ENCODE assay signal across 9 mouse cellular contexts in the genomic region with DNA sequence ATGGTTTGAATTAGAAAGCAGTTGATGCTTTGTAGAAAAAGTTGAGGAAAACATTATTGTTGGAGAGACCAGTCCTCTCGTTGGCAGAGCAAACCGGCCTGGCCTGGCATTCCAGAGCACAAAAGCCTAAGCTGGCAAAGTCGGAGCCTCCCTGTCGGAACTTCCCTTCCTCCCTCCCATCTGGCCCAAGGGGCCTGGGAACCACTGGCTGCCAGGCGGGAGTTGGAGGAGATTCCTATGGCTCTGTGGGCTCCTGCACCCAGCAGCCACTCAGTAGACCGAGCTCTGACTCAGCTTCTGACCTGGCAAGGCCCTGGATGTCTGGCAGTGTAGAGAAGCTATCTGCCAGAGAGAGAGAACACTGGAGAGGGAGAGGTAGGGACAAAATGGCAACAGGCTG. TPM values are rescaled to one million over a fixed set of nuclear protein-coding genes. Genes with fewer than 3 reads are reported as not detected.
DNase-seq lines count a peak whose midpoint lies in the region; ATAC-seq and TF ChIP-seq lines count a peak whose summit lies in the region.
"Had no signal": no experiment of that assay in that cellular context is flagged by ENCODE, and none has a peak within 500 bp of the region (broad histone marks: within the 10 kb centered on the region; RNA-seq: fewer than 3 reads in every experiment).

No protein-coding gene starts in this region.

- H3K4me3 ChIP-seq in liver, embryonic 13.5 days (replicated peaks), result no peak overlapping the region
- H3K4me3 ChIP-seq in liver, embryonic 11.5 days (ENCODE audit: low read depth, low read length), result no peak overlapping the region
- H3K4me3 ChIP-seq in heart, postnatal 0 days (ENCODE audit: low read depth, low read length), result no peak overlapping the region

- TF ChIP-seq CTCF in heart, postnatal 0 days (IDR thresholded peaks at IDR 0.05; ENCODE audit: low read depth), result no peak

- H3K9ac ChIP-seq in liver, embryonic 13.5 days, result no peak overlapping the region
- H3K9ac ChIP-seq in liver, embryonic 11.5 days (ENCODE audit: low read depth, low read length), result no peak overlapping the region
- H3K9ac ChIP-seq in heart, postnatal 0 days (replicated peaks; ENCODE audit: low read depth, low read length), result no peak overlapping the region

- peak overlapping the region; percentile 61 for H3K4me2 ChIP-seq in liver, embryonic 13.5 days
- no peak overlapping the region for H3K4me2 ChIP-seq in liver, embryonic 11.5 days
- no peak overlapping the region for H3K4me2 ChIP-seq in heart, postnatal 0 days (ENCODE audit: low read depth, low read length)

- no peak for TF ChIP-seq EP300 in heart, postnatal 0 days (IDR thresholded peaks at IDR 0.05; ENCODE audit: low read depth)

- H3K27ac ChIP-seq in liver, embryonic 13.5 days, result no peak overlapping the region
- H3K27ac ChIP-seq in liver, embryonic 11.5 days (ENCODE audit: low read depth, low read length), result no peak overlapping the region
- peak overlapping the region; percentile 94 for H3K27ac ChIP-seq in heart, postnatal 0 days (ENCODE audit: low read depth)

- DNase-seq in liver, embryonic 13.5 days, result no peak
- DNase-seq in liver, embryonic 11.5 days (ENCODE audit: low spot score), result no peak
- DNase-seq in cerebellum, adult 8-10 months, result peak; percentile 32
- no peak for DNase-seq in heart, postnatal 0 days (ENCODE audit: low spot score)
- DNase-seq in right cerebral cortex, postnatal 36 days (ENCODE audit: low spot score in 2 of 2), result peak; percentile 41 to 45
- DNase-seq in thymus, postnatal 14 days, result no peak
- no peak for DNase-seq in embryo, embryonic 10 days (ENCODE audit: low spot score)

- no peaks in the 10 kb centered on the region for H3K9me3 ChIP-seq in liver, embryonic 13.5 days (replicated peaks)
- H3K9me3 ChIP-seq in liver, embryonic 11.5 days (ENCODE audit: control insufficient read depth, low read length), result no peaks in the 10 kb centered on the region
- H3K9me3 ChIP-seq in heart, postnatal 0 days (replicated peaks; ENCODE audit: control insufficient read depth, low read length), result no peaks in the 10 kb centered on the region

- peaks cover 23% of the 10 kb centered on the region for H3K27me3 ChIP-seq in liver, embryonic 13.5 days
- H3K27me3 ChIP-seq in liver, embryonic 11.5 days (replicated peaks; ENCODE audit: control insufficient read depth, insufficient read depth, low read length), result peaks cover 9% of the 10 kb centered on the region; the same call in 1 of the 2 replicates
- no peaks in the 10 kb centered on the region for H3K27me3 ChIP-seq in heart, postnatal 0 days (ENCODE audit: control insufficient read depth, insufficient read depth, low read length)

- H3K36me3 ChIP-seq in liver, embryonic 13.5 days, result no peaks in the 10 kb centered on the region
- no peaks in the 10 kb centered on the region for H3K36me3 ChIP-seq in liver, embryonic 11.5 days (ENCODE audit: control insufficient read depth, insufficient read depth, low read length)
- no peaks in the 10 kb centered on the region for H3K36me3 ChIP-seq in heart, postnatal 0 days (replicated peaks; ENCODE audit: control insufficient read depth, insufficient read depth, low read length)

- no peak for ATAC-seq in liver, embryonic 13.5 days (ENCODE audit: low read depth)
- ATAC-seq in liver, embryonic 11.5 days (replicated peaks; ENCODE audit: low FRiP score), result no peak
- ATAC-seq in heart, postnatal 0 days (ENCODE audit: insufficient read depth, low read depth), result 0 out of 2 replicates have a peak, but pooled peaks have one; percentile 16
- no peak for ATAC-seq in megakaryocyte progenitor cell, adult 5-6 weeks (replicated peaks; ENCODE audit: poor library complexity)

- H3K4me1 ChIP-seq in liver, embryonic 13.5 days (replicated peaks), result peaks cover 40% of the 10 kb centered on the region
- peaks cover 26% of the 10 kb centered on the region for H3K4me1 ChIP-seq in liver, embryonic 11.5 days (replicated peaks; ENCODE audit: control insufficient read depth, insufficient read depth, low read length)
- H3K4me1 ChIP-seq in heart, postnatal 0 days (ENCODE audit: control insufficient read depth, insufficient read depth), result peaks cover 45% of the 10 kb centered on the region

- 70% methylated on average over 6 of the region's 6 CpGs for WGBS in liver, embryonic 13.5 days (ENCODE audit: insufficient replicate concordance)
- WGBS in liver, embryonic 11.5 days, result 69% methylated on average over 6 of the region's 6 CpGs
- WGBS in heart, postnatal 0 days, result 40% methylated on average over 6 of the region's 6 CpGs

RNA-seq across cellular contexts. Expression of a gene that starts 34.3 kb away (rescaled TPM):
- polyA plus RNA-seq in liver, embryonic 13.5 days (2015; fragmentation: Nextera tagmentation; extraction: Ambion mirVana), result 0.02 TPM in 1 of 2 replicates, not detected in the other
- polyA plus RNA-seq in liver, embryonic 11.5 days (2014; fragmentation: Nextera tagmentation; extraction: Ambion mirVana), result 0.06 TPM in 1 of 2 replicates, not detected in the other
- 0.54 and 0.73 TPM in 2 replicates for total RNA-seq in heart, postnatal 0 days (2014; rRNA removed; ENCODE audit: low replicate concordance)
- 0.32 and 0.71 TPM in 2 replicates for polyA plus RNA-seq in heart, postnatal 0 days (2015; fragmentation: Nextera tagmentation; extraction: Ambion mirVana)
- 0.12 and 1.4 TPM in 2 replicates for total RNA-seq in megakaryocyte progenitor cell, adult 5-6 weeks (2015)
- total RNA-seq in megakaryocyte progenitor cell, adult 5-6 weeks (2017), result 0.20 and 0.37 TPM in 2 replicates

RNA-seq across cellular contexts. Expression of a gene that starts 55.4 kb away (rescaled TPM):
- 0.51 and 0.60 TPM in 2 replicates for polyA plus RNA-seq in liver, embryonic 13.5 days (2015; fragmentation: Nextera tagmentation; extraction: Ambion mirVana)
- 0.32 and 0.33 TPM in 2 replicates for polyA plus RNA-seq in liver, embryonic 11.5 days (2014; fragmentation: Nextera tagmentation; extraction: Ambion mirVana)
- 0.84 TPM in 1 of 2 replicates, not detected in the other for total RNA-seq in heart, postnatal 0 days (2014; rRNA removed; ENCODE audit: low replicate concordance)
- 0.10 TPM in 1 of 2 replicates, not detected in the other for polyA plus RNA-seq in heart, postnatal 0 days (2015; fragmentation: Nextera tagmentation; extraction: Ambion mirVana)
- total RNA-seq in megakaryocyte progenitor cell, adult 5-6 weeks (2015), result 11.4 and 20.2 TPM in 2 replicates
- 8.4 and 26.8 TPM in 2 replicates for total RNA-seq in megakaryocyte progenitor cell, adult 5-6 weeks (2017)
- polyA plus RNA-seq: testis, adult 2 months had no signal

Comparison
In these comparisons a context has a peak if more than half of its experiments do, and no peak if none do; other contexts are left out.
1. DNase-seq: peak in cerebellum, adult 8-10 months (single experiment) and right cerebral cortex, postnatal 36 days (2 of 2); none in liver, embryonic 13.5 days (single experiment), liver, embryonic 11.5 days (single experiment), heart, postnatal 0 days (single experiment), thymus, postnatal 14 days (single experiment) and embryo, embryonic 10 days (single experiment).